Mouse (Mus musculus) T-cell, adult 2 months (primary cell): ENCODE measurements around the gene Vmn1r76.

ENCODE experiments used
- DNase-seq: peaks from one replicate; pipeline ENCODE4 v3.0.0; 2022; ENCODE audit warnings: low spot score

The Vmn1r76 gene

GRCm38 (mm10) chr7:11938113-11938512 is at the start of gene Vmn1r76:
TSS of gene Vmn1r76 (minus strand) at chr7:11938213.
- DNase-seq = no peak

GRCm38 (mm10) chr7:11972611-11973010 is 34.6 kb upstream of the Vmn1r76 start:
- DNase-seq = no peak

GRCm38 (mm10) chr7:11947991-11948390 is 10.0 kb upstream of the Vmn1r76 start:
- no peak for DNase-seq

- no peak for DNase-seq
Measured at GRCm38 (mm10) chr7:11874330-11874729, 63.7 kb downstream of the Vmn1r76 start, which contains the start of gene Vmn1r75. TSS of gene Vmn1r75 (plus strand) at chr7:11874630.
